Mouse (Mus musculus): ENCODE measurements around the gene Tmem104.

GRCm38 (mm10) chr11:115244840-115245239 lies 57.6 kb downstream of the Tmem104 start:
- TF ChIP-seq TAL1 (IDR thresholded peaks at IDR 0.05; ENCODE audit: low read length) (no peak), GATA1 (IDR thresholded peaks at IDR 0.05; ENCODE audit: low read length) (no peak)

Data from erythroblast, embryonic 14.5 days (primary cell).